Mouse (Mus musculus) stomach, embryonic 16.5 days (tissue): ENCODE results near the gene Ccnk. TPM values are rescaled to one million over a fixed set of nuclear protein-coding genes. Genes with fewer than 3 reads are reported as not detected.

Experiments used
- ATAC-seq: fragments of 200-750 bp; cut with Nextera tagmentation; 2 replicates; pipeline ENCODE4 v1.8.0; 2017; ENCODE audit warnings: moderate number of reproducible peaks, moderate TSS enrichment; ENCODE audit not compliant: insufficient read depth, low FRiP score
- H3K27ac ChIP-seq: fragments of 300-500 bp; sonication (generic); 2 replicates; pipeline ENCODE4 v1.5.1; 2014; ENCODE audit warnings: low read length
- H3K27me3 ChIP-seq: fragments of 300-500 bp; sonication (generic); 2 replicates; pipeline ENCODE4 v1.6.1; 2014; ENCODE audit warnings: low read length, control low read depth, mixed read lengths; ENCODE audit not compliant: control insufficient read depth, insufficient read depth
- H3K36me3 ChIP-seq: fragments of 300-500 bp; sonication (generic); 2 replicates; pipeline ENCODE4 v1.6.1; 2014; ENCODE audit warnings: low read length; ENCODE audit not compliant: control insufficient read depth, insufficient read depth
- H3K4me1 ChIP-seq: fragments of 300-500 bp; sonication (generic); 2 replicates; pipeline ENCODE4 v1.6.1; 2014; ENCODE audit warnings: low read length, control low read depth, mixed read lengths; ENCODE audit not compliant: control insufficient read depth, insufficient read depth
- H3K4me2 ChIP-seq: fragments of 300-500 bp; sonication (generic); 2 replicates; pipeline ENCODE4 v1.6.1; 2014; ENCODE audit warnings: low read depth, low read length, mixed read lengths
- H3K4me3 ChIP-seq: fragments of 300-500 bp; sonication (generic); replicated peaks from 2 replicates; pipeline ENCODE4 v1.5.1; 2014; ENCODE audit warnings: mild to moderate bottlenecking, low read length
- H3K9ac ChIP-seq: fragments of 300-500 bp; sonication (generic); 2 replicates; pipeline ENCODE4 v1.6.1; 2014; ENCODE audit warnings: low read length
- H3K9me3 ChIP-seq: fragments of 300-500 bp; sonication (generic); replicated peaks from 2 replicates; pipeline ENCODE4 v1.6.1; 2016; ENCODE audit warnings: low read length, control low read depth; ENCODE audit not compliant: control insufficient read depth
- WGBS: fragments of 180-500 bp; shearing (Covaris S2); extraction: QIAGEN DNeasy Blood & Tissue Kit; methylation state at CpG from one replicate; pipeline ENCODE4 v1.1.7; 2014; 5-methylcytosine and 5-hydroxymethylcytosine counted together
- polyA plus RNA-seq: library from polyadenylated mRNA; unstranded; fragments of >200 nt; fragmentation: Nextera tagmentation; extraction: Ambion mirVana; gene quantifications from 2 replicates; pipeline ENCODE4 v1.2.1, GENCODE M21; 2015

The Ccnk gene
- polyA plus RNA-seq, 1 experiment from 2014 or later, result 2.5 TPM

DNA sequence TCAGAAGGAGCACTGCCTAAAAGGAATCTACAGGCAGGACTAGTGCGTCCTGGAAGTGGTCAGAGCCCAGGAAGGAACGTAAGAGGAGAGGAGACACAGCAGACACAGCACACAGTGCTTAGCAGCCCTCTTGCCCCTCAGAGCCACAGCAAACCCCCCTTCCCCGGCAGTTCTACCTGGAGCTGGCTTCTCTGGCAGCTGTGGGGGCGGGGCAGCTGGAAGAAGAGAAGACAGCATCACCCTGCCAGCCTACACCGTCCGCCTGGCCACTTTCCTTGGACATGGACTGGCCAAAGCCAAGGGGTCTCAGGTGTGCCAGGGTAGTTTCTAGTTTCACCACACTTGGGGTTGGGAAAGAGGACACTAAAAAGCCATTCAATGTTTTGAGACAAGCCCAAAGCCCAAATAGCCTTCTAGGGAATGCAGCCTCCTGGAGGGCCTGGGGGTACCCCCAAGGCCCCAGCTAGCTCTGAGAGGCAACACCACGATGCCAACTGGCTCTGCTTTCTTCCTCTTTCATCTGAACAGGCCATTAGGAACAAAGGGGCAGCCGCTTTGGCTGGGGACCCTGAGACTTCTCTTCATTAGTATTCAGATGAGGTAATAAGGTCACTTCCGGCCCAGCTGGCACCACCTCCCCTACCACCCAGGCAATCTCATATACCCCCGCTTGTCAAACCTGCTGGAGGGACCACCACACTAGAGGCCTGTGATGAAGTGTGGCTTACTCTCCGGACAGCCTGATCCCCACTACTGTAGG, 37.4 kb downstream of the Ccnk start:
- H3K4me1 ChIP-seq, result peaks cover 53% of the 10 kb centered on the region
- no peak overlapping the region for H3K9ac ChIP-seq
- WGBS, result 77% methylated on average over 11 of the region's 11 CpGs
- no peak for ATAC-seq
- H3K4me2 ChIP-seq, result no peak overlapping the region
- no peaks in the 10 kb centered on the region for H3K9me3 ChIP-seq
- no peak overlapping the region for H3K27ac ChIP-seq
- no peaks in the 10 kb centered on the region for H3K36me3 ChIP-seq
- H3K27me3 ChIP-seq, result no peaks in the 10 kb centered on the region
- H3K4me3 ChIP-seq, result no peak overlapping the region

DNA sequence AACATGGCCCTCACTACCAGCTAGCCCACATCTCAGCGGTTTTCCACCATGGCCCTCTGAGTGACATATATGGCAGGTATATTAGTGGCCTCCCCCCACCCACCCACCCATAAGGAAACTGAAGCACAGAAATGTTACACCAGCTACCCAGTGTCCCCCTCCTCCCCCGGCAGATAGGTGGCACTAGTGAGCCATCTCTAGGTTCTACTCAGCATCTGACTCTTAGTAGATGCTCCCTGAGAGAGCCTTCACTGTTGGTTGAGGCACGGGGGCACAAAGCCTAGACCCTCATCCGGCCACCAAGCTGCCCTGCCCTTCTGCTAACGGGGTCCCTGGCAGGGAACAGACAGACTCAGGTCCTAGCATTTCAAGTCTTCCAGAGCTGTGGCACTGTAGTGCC, 38.2 kb downstream of the Ccnk start:
- WGBS, result 77% methylated on average over 5 of the region's 5 CpGs
- no peak for ATAC-seq

DNA sequence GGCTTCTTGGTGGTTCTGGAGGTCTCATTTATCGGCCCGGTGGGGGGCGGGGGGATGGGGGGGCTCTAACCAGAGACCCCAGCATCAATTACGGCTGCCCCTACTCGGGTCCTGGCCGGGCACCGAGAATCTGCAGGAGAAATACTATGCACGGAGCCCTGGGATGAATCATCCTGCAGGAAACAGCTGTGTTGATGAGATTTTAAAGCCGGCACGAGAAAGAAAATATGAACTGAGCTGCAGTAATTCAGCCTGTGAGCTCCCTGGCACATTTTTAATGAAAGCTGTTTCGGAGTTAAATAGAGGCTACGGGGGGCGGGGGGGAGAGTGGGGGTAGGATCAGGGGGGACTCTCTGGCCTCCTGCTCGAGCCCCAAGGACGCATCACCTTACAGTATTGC, 39.8 kb downstream of the Ccnk start:
- Histone ChIP-seq H3K27me3 (no peaks in the 10 kb centered on the region), H3K36me3 (no peaks in the 10 kb centered on the region), H3K9ac (peak overlapping the region; percentile 49; the same call in 1 of the 2 replicates), H3K4me2 (peak overlapping the region; percentile 41), H3K4me3 (no peak overlapping the region), H3K27ac (peak overlapping the region; percentile 89), H3K9me3 (no peaks in the 10 kb centered on the region), H3K4me1 (peaks cover 44% of the 10 kb centered on the region)
- no peak for ATAC-seq
- WGBS, result 46% methylated on average over 15 of the region's 15 CpGs

More for the DNA sequence above, 38.2 kb downstream of the Ccnk start:
- H3K27me3 ChIP-seq, result no peaks in the 10 kb centered on the region
- H3K9me3 ChIP-seq, result no peaks in the 10 kb centered on the region
- H3K36me3 ChIP-seq, result no peaks in the 10 kb centered on the region
- no peak overlapping the region for H3K4me2 ChIP-seq
- H3K4me1 ChIP-seq, result peaks cover 50% of the 10 kb centered on the region
- H3K4me3 ChIP-seq, result no peak overlapping the region
- no peak overlapping the region for H3K9ac ChIP-seq
- H3K27ac ChIP-seq, result no peak overlapping the region

DNA sequence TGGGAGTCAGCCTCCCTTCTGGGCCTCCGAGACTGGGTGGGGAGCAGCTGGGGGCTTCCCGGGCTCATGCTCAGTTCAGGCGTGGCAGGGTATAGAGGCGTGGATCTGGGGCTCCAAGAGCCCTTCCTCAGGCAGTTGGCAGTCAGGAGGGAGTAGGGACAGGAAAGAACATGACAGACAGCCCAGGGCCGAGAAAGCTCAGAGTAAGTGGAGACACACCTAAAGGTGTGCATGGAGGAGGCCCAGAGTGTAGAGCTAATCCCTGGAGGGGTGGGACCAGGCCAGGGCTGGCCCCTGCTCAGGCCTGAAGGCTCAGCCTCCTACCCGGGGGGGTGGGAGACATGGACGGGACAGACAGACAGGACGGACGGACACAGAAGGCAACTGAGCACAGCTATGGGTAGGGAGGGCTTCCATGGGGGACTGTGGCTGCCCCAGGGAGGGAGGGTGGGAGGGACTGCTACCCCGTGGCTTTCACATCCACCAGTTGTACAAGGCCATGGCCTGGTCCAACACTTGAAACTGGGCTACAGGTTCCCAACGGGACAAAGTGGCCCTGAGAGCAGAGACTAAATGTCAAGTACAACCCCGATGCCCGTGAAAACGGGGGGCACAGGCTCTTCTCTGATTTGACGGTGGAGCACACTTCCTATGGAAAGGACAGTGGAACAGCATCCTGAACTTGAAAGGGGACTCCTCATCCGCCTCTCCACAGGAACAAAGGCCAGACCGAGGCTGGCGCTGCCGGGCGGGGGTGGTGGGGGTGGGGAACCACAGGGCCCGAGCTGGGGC, 40.6 kb downstream of the Ccnk start:
- peak; percentile 38 for ATAC-seq

DNA sequence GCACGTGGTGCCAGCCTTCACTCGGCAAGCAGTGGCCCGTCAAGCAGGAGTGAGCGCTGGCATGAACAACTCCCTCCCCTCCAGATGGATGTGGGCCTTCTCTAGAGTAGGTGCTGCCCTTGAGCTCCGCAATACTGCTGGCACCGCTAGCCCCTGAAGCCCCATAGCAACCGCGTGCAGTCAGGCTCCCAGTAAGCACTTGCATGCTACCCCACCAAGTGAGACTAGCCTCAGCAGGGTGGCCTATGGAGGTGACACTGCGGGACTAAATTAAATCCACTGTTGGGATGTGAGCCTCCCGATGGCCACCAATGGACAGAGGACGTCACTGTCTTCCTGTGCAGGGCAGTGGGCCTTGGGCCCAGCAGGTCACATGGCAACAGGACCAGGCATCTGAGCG, 41.2 kb downstream of the Ccnk start:
- WGBS, result 72% methylated on average over 12 of the region's 12 CpGs
- Histone ChIP-seq H3K9ac (peak overlapping the region; percentile 49; the same call in 1 of the 2 replicates), H3K27ac (peak overlapping the region; percentile 89; the same call in 1 of the 2 replicates), H3K9me3 (no peaks in the 10 kb centered on the region), H3K36me3 (no peaks in the 10 kb centered on the region), H3K27me3 (no peaks in the 10 kb centered on the region), H3K4me1 (peaks cover 41% of the 10 kb centered on the region), H3K4me3 (no peak overlapping the region), H3K4me2 (no peak overlapping the region)
- ATAC-seq, result no peak

More for the DNA sequence above, 40.6 kb downstream of the Ccnk start:
- H3K27ac ChIP-seq, result peak overlapping the region; percentile 89
- no peaks in the 10 kb centered on the region for H3K9me3 ChIP-seq
- peaks cover 42% of the 10 kb centered on the region for H3K4me1 ChIP-seq
- no peak overlapping the region for H3K4me3 ChIP-seq
- 67% methylated on average over 21 of the region's 21 CpGs for WGBS
- H3K9ac ChIP-seq, result peak overlapping the region; percentile 49
- no peaks in the 10 kb centered on the region for H3K36me3 ChIP-seq
- no peaks in the 10 kb centered on the region for H3K27me3 ChIP-seq
- H3K4me2 ChIP-seq, result peak overlapping the region; percentile 41

DNA sequence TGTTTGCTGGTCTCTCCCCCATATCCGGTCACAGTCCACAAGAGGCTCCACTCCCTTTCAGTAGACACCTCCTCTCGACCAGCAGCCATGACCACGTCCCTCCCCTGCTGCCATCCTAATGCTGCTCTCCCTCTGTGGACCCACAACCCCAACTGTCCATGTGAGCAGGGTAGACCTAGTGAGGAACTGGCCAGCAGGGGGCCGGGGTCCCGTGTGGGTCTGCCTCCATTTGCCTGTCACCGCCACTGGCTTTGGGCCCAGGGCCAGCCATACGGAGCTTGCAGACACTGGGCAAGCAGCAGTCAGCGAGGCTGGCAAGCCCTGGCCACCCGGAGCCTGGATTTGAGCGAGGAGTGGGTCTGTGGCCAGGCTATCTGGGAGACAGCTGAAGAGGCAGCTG, 41.8 kb downstream of the Ccnk start:
- Histone ChIP-seq H3K4me3 (no peak overlapping the region), H3K36me3 (no peaks in the 10 kb centered on the region), H3K9me3 (no peaks in the 10 kb centered on the region), H3K4me1 (peaks cover 47% of the 10 kb centered on the region), H3K27me3 (no peaks in the 10 kb centered on the region), H3K27ac (no peak overlapping the region), H3K9ac (no peak overlapping the region), H3K4me2 (no peak overlapping the region)
- WGBS, result 60% methylated on average over 10 of the region's 10 CpGs
- ATAC-seq, result no peak

DNA sequence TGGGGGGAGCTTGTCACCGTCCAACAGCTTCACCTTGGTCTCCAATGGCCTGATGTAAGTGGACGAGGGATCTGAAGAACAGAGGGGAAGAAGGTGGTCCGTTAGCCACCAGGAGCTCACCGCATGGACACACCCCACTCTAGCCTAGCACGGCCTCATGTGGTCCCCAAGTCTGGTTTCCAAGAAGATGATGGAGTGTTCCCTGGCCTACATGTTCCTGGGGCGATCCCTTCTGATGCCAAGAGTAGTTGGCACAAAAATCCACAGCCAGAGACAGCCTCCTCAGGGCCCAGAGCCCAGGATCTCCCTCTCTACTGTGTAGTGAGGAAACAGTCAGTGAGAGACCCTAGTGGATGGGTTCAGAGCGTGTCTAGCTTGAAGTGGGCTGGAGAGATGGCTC, 42.3 kb downstream of the Ccnk start:
- ATAC-seq, result no peak
- H3K9ac ChIP-seq, result no peak overlapping the region
- no peaks in the 10 kb centered on the region for H3K36me3 ChIP-seq
- no peaks in the 10 kb centered on the region for H3K27me3 ChIP-seq
- H3K27ac ChIP-seq, result no peak overlapping the region
- H3K4me2 ChIP-seq, result no peak overlapping the region
- no peak overlapping the region for H3K4me3 ChIP-seq
- no peaks in the 10 kb centered on the region for H3K9me3 ChIP-seq
- WGBS, result 88% methylated on average over 7 of the region's 7 CpGs
- peaks cover 47% of the 10 kb centered on the region for H3K4me1 ChIP-seq

DNA sequence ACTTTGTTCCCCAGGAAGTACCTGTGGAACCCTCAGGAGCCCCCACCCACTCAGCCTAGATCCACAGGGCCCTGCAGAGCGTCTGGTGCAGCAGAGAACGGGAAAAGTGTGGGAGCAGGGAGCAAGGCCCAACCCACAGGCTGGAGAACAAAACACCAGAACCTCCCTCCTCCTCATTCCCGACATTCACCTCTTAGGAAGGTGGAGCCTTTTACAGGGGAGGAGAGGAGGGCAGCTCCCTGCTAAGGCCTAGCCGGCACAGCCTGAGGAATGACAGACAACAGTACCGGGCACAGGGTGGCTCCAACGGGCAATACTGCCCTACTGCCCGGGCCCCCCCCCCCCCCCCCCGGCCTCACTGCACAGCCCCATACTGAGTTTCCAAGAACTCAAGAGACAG, 44.0 kb downstream of the Ccnk start:
- Histone ChIP-seq H3K9me3 (no peaks in the 10 kb centered on the region), H3K27ac (no peak overlapping the region; the same call in none of the 2 replicates), H3K4me1 (peaks cover 44% of the 10 kb centered on the region), H3K36me3 (no peaks in the 10 kb centered on the region), H3K4me3 (no peak overlapping the region), H3K9ac (no peak overlapping the region; the same call in 1 of the 2 replicates), H3K27me3 (no peaks in the 10 kb centered on the region), H3K4me2 (no peak overlapping the region)
- ATAC-seq, result peak; percentile 39; the same call in 1 of the 2 replicates
- WGBS, result 41% methylated on average over 8 of the region's 8 CpGs

DNA sequence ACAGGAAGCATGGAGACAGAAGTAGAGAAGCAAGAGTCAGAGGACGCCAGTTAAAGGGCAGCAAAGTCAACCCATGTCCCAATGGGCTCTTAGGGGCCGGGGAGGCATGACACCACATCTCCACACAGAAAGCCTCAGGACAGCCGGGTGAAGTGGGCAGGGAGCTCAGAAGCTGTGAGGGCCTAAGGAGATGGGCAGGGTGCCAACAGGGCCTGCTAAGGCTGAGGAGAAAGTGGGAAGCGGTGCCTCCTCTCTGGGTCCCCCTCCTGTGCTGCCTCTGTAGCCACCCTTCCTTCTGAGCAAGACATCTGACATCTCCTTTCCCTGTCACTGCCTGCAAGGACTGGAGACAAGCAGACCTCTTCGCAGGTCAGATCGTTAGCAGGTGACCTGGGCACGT, 46.4 kb downstream of the Ccnk start:
- WGBS, result 75% methylated on average over 7 of the region's 7 CpGs
- H3K4me1 ChIP-seq, result peaks cover 20% of the 10 kb centered on the region

More for the DNA sequence above, 46.4 kb downstream of the Ccnk start:
- no peak for ATAC-seq
- Histone ChIP-seq H3K27ac (no peak overlapping the region), H3K36me3 (no peaks in the 10 kb centered on the region), H3K9me3 (no peaks in the 10 kb centered on the region), H3K4me2 (no peak overlapping the region), H3K9ac (no peak overlapping the region), H3K27me3 (no peaks in the 10 kb centered on the region), H3K4me3 (no peak overlapping the region)
